Comparison of ENCODE assay signal across 8 mouse cellular contexts in genomic region chr17:47873341-47873791, GRCm38 (mm10). TPM values are rescaled to one million over a fixed set of nuclear protein-coding genes. Genes with fewer than 3 reads are reported as not detected.
A peak's percentile ranks its signal among the peaks of the same experiment; 100 is the strongest.
DNase-seq lines count a peak whose midpoint lies in the region; ATAC-seq and TF ChIP-seq lines count a peak whose summit lies in the region.

No protein-coding gene starts in this region.

- peaks cover 54 to 95% of the 10 kb centered on the region in 2 experiments for H3K36me3 ChIP-seq in CH12.LX (replicated peaks in 1 of 2; ENCODE audit: control insufficient read depth in 1 of 2, insufficient read depth in 1 of 2, low read length in 1 of 2)
- H3K36me3 ChIP-seq in forebrain, embryonic 14.5 days (ENCODE audit: control insufficient read depth, insufficient read depth, low read length) = peaks cover 53% of the 10 kb centered on the region
- peaks cover 3% of the 10 kb centered on the region for H3K36me3 ChIP-seq in liver, embryonic 16.5 days (ENCODE audit: control insufficient read depth, insufficient read depth)
- peaks cover 41% of the 10 kb centered on the region for H3K36me3 ChIP-seq in neural tube, embryonic 13.5 days
- H3K36me3 ChIP-seq in testis, adult 2 months (ENCODE audit: control insufficient read depth, insufficient read depth, low read length) = no peaks in the 10 kb centered on the region

- dilution Hi-C loops in CH12.LX (cut with MboI; ENCODE audit: extremely low pct_ligation_motif_present, extremely low pct_unique_long_range_greater_than_20kb, low sequenced_read_pairs) = no loop called here

- peak overlapping the region in 1 of 3 experiments; percentile 30 for H3K4me3 ChIP-seq in CH12.LX (replicated peaks in 1 of 3; ENCODE audit: low read depth in 2 of 3, low read length in 2 of 3, poor library complexity in 1 of 3)
- H3K4me3 ChIP-seq in forebrain, embryonic 14.5 days (ENCODE audit: low read depth, low read length) = no peak overlapping the region
- H3K4me3 ChIP-seq in liver, embryonic 16.5 days (ENCODE audit: low read depth, low read length) = 0 out of 2 replicates have a peak overlapping the region, but pooled peaks have one; percentile 21
- H3K4me3 ChIP-seq in neural tube, embryonic 13.5 days = no peak overlapping the region
- no peak overlapping the region for H3K4me3 ChIP-seq in testis, adult 2 months (ENCODE audit: control insufficient read depth, low read depth, low read length)

- TF ChIP-seq CTCF in CH12.LX (conservative IDR thresholded peaks at IDR 0.05 in 1 of 2, IDR thresholded peaks at IDR 0.05 in 1 of 2; ENCODE audit: low read depth in 2 of 2, low read length in 2 of 2) = peak; percentile 88 to 91
- peak; percentile 74; the same call in 1 of the 2 replicates for TF ChIP-seq CTCF in testis, adult 2 months (IDR thresholded peaks at IDR 0.05; ENCODE audit: control insufficient read depth, insufficient read depth, insufficient replicate concordance, low read depth, low read length)

- H3K27me3 ChIP-seq in CH12.LX (replicated peaks) = no peaks in the 10 kb centered on the region
- no peaks in the 10 kb centered on the region for H3K27me3 ChIP-seq in forebrain, embryonic 14.5 days (replicated peaks; ENCODE audit: control insufficient read depth, insufficient read depth, low read length)
- no peaks in the 10 kb centered on the region for H3K27me3 ChIP-seq in liver, embryonic 16.5 days (ENCODE audit: control insufficient read depth, insufficient read depth, low read depth, low read length)
- H3K27me3 ChIP-seq in neural tube, embryonic 13.5 days = peaks cover 31% of the 10 kb centered on the region
- no peaks in the 10 kb centered on the region for H3K27me3 ChIP-seq in testis, adult 2 months (ENCODE audit: control insufficient read depth, insufficient read depth, low read length)

- peaks cover 0 to 40% of the 10 kb centered on the region in 2 experiments; a peak in 2 of 4 replicates for H3K4me1 ChIP-seq in CH12.LX (ENCODE audit: control insufficient read depth in 1 of 2, insufficient read depth in 2 of 2)
- H3K4me1 ChIP-seq in forebrain, embryonic 14.5 days (ENCODE audit: control insufficient read depth, insufficient read depth, low read length) = peaks cover 38% of the 10 kb centered on the region
- peaks cover 6% of the 10 kb centered on the region for H3K4me1 ChIP-seq in liver, embryonic 16.5 days (ENCODE audit: control insufficient read depth, low read depth, low read length)
- H3K4me1 ChIP-seq in neural tube, embryonic 13.5 days (replicated peaks) = peaks cover 65% of the 10 kb centered on the region
- H3K4me1 ChIP-seq in testis, adult 2 months (ENCODE audit: control insufficient read depth, insufficient read depth, low read length) = peaks cover 10% of the 10 kb centered on the region

- H3K79me2 ChIP-seq in CH12.LX (replicated peaks; ENCODE audit: control insufficient read depth, extremely low read depth, insufficient read depth, poor library complexity, severe bottlenecking) = no peaks in the 10 kb centered on the region

- TF ChIP-seq EP300 in CH12.LX (IDR thresholded peaks at IDR 0.05; ENCODE audit: low read length) = no peak

- H3K4me2 ChIP-seq in CH12.LX (ENCODE audit: insufficient read depth, low read depth, poor library complexity, severe bottlenecking) = no peak overlapping the region
- H3K4me2 ChIP-seq in forebrain, embryonic 14.5 days (ENCODE audit: low read length) = peak overlapping the region; percentile 21; the same call in 1 of the 2 replicates
- H3K4me2 ChIP-seq in liver, embryonic 16.5 days (ENCODE audit: low read depth, low read length) = peak overlapping the region; percentile 40
- peak overlapping the region; percentile 30 for H3K4me2 ChIP-seq in neural tube, embryonic 13.5 days

- H3K9ac ChIP-seq in CH12.LX (ENCODE audit: insufficient read depth, low read depth) = no peak overlapping the region
- no peak overlapping the region; the same call in 1 of the 2 replicates for H3K9ac ChIP-seq in forebrain, embryonic 14.5 days (ENCODE audit: low read length)
- H3K9ac ChIP-seq in liver, embryonic 16.5 days (ENCODE audit: low read depth, low read length) = no peak overlapping the region
- H3K9ac ChIP-seq in neural tube, embryonic 13.5 days = no peak overlapping the region

- no peaks in the 10 kb centered on the region for H3K9me3 ChIP-seq in CH12.LX (replicated peaks; ENCODE audit: low read length)
- no peaks in the 10 kb centered on the region for H3K9me3 ChIP-seq in forebrain, embryonic 14.5 days (replicated peaks; ENCODE audit: control insufficient read depth, low read length)
- H3K9me3 ChIP-seq in liver, embryonic 16.5 days (replicated peaks; ENCODE audit: control insufficient read depth, low read length) = no peaks in the 10 kb centered on the region
- H3K9me3 ChIP-seq in neural tube, embryonic 13.5 days = no peaks in the 10 kb centered on the region

- WGBS in forebrain, embryonic 14.5 days = 10% methylated on average over 9 of the region's 9 CpGs
- 11% methylated on average over 9 of the region's 9 CpGs for WGBS in large intestine, adult 2 months
- WGBS in liver, embryonic 16.5 days (ENCODE audit: insufficient replicate concordance) = 3% methylated on average over 9 of the region's 9 CpGs
- WGBS in neural tube, embryonic 13.5 days = 7% methylated on average over 9 of the region's 9 CpGs

- in situ Hi-C loops in CH12.LX (cut with MboI; ENCODE audit: low pct_ligation_motif_present, low pct_unique_long_range_greater_than_20kb, low sequenced_read_pairs) = no loop called here

- H3K27ac ChIP-seq in CH12.LX (ENCODE audit: insufficient read depth, low read depth) = no peak overlapping the region; the same call in 1 of the 2 replicates
- H3K27ac ChIP-seq in forebrain, embryonic 14.5 days (ENCODE audit: low read depth, low read length) = peak overlapping the region; percentile 82
- H3K27ac ChIP-seq in liver, embryonic 16.5 days (ENCODE audit: low read length) = no peak overlapping the region
- H3K27ac ChIP-seq in neural tube, embryonic 13.5 days (replicated peaks) = peak overlapping the region; percentile 76
- H3K27ac ChIP-seq in testis, adult 2 months (ENCODE audit: control insufficient read depth, insufficient read depth, low read depth, low read length) = no peak overlapping the region

- intact Hi-C loops in heart, postnatal 14 days (cut with DNase I) = loop anchor here (1.0 to 2.0 kb wide), 2 partner anchors 171 to 228 kb away; no protein-coding TSS in a partner anchor

- ATAC-seq in forebrain, embryonic 14.5 days = peak; percentile 43
- peak; percentile 55 for ATAC-seq in liver, embryonic 16.5 days (ENCODE audit: low read depth)
- ATAC-seq in neural tube, embryonic 13.5 days (ENCODE audit: low read depth) = peak; percentile 5; the same call in 1 of the 2 replicates

- TF ChIP-seq POLR2A in CH12.LX (IDR thresholded peaks at IDR 0.05; ENCODE audit: low read depth, low read length) = peak; percentile 47; the same call in 1 of the 2 replicates
- no peak for TF ChIP-seq POLR2A in testis, adult 2 months (IDR thresholded peaks at IDR 0.05; ENCODE audit: control insufficient read depth, low read depth, low read length)

- peak; percentile 84 for TF ChIP-seq RAD21 in CH12.LX (IDR thresholded peaks at IDR 0.05; ENCODE audit: low read depth, low read length)

- peak; percentile 91 for DNase-seq in CH12.LX (ENCODE audit: extremely low read depth)
- DNase-seq in c-Kit-positive CD71-positive TER-119-positive erythroid progenitor cells, embryonic 14.5 days (ENCODE audit: low spot score) = peak; percentile 68
- DNase-seq in forebrain, embryonic 14.5 days (ENCODE audit: low spot score) = peak; percentile 80
- peak; percentile 82 to 88 for DNase-seq in heart, postnatal 14 days
- peak; percentile 48 for DNase-seq in large intestine, adult 2 months (ENCODE audit: low read depth, low spot score)

TF ChIP-seq in CH12.LX, 34 proteins besides CTCF, POLR2A, EP300 and RAD21 (continues in another document):
- TF ChIP-seq HCFC1 (IDR thresholded peaks at IDR 0.05; ENCODE audit: low read depth, low read length) (peak; percentile 35; the same call in 1 of the 2 replicates), ELF1 (IDR thresholded peaks at IDR 0.05; ENCODE audit: low read depth, low read length) (peak; percentile 86), SIN3A (IDR thresholded peaks at IDR 0.05; ENCODE audit: low read length) (0 out of 2 replicates have a peak, but pooled peaks have one; percentile 18), MXI1 (IDR thresholded peaks at IDR 0.05; ENCODE audit: low read depth, low read length) (no peak; the same call in 1 of the 2 replicates), IRF4 (IDR thresholded peaks at IDR 0.05; ENCODE audit: low read depth, low read length) (peak; percentile 15; the same call in 1 of the 2 replicates), USF1 (IDR thresholded peaks at IDR 0.05; ENCODE audit: low read depth, low read length) (no peak), NRF1 (IDR thresholded peaks at IDR 0.05; ENCODE audit: low read depth, low read length) (0 out of 2 replicates have a peak, but pooled peaks have one; percentile 2), JUND (conservative IDR thresholded peaks at IDR 0.05; ENCODE audit: low read depth, low read length) (peak; percentile 46; the same call in 1 of the 2 replicates), ZMIZ1 (IDR thresholded peaks at IDR 0.05; ENCODE audit: low read depth, low read length) (no peak), TBP (conservative IDR thresholded peaks at IDR 0.05; ENCODE audit: low read depth, low read length) (0 out of 2 replicates have a peak, but pooled peaks have one; percentile 18), MYC (IDR thresholded peaks at IDR 0.05; ENCODE audit: low read depth, low read length) (no peak)

RNA-seq across cellular contexts. Expression of gene Mdfi, which starts 38.9 kb away (rescaled TPM):
- total RNA-seq in CH12.LX (2012; rRNA removed) = 0.08 and 0.30 TPM in 2 replicates
- 0.35 TPM in 1 of 2 replicates, not detected in the other for total RNA-seq in CH12.LX (2014; rRNA removed)
- 0.19 TPM in 1 of 2 replicates, not detected in the other for polyA plus RNA-seq in CH12.LX (2012; ENCODE audit: insufficient read length, low read depth)
- polyA plus RNA-seq in forebrain, embryonic 14.5 days (2014; fragmentation: Nextera tagmentation; extraction: Ambion mirVana) = 10.4 and 12.4 TPM in 2 replicates
- total RNA-seq in heart, postnatal 14 days (2021) = 1 to 10 TPM; 2.8 to 3.9 TPM
- 4.3 and 4.6 TPM in 2 replicates for polyA plus RNA-seq in large intestine, adult 2 months (2012; rRNA removed)
- 0.47 and 0.84 TPM in 2 replicates for polyA plus RNA-seq in liver, embryonic 16.5 days (2015; fragmentation: Nextera tagmentation; extraction: Ambion mirVana)
- polyA plus RNA-seq in neural tube, embryonic 13.5 days (2015; fragmentation: Nextera tagmentation; extraction: Ambion mirVana) = 3.6 and 4.7 TPM in 2 replicates
- polyA plus RNA-seq in testis, adult 2 months (2012; rRNA removed) = 2.0 and 2.1 TPM in 2 replicates

RNA-seq across cellular contexts. Expression of gene Foxp4, which starts 51.1 kb away (rescaled TPM):
- total RNA-seq in CH12.LX (2012; rRNA removed) = 8.5 and 9.9 TPM in 2 replicates
- 2.5 and 3.3 TPM in 2 replicates for total RNA-seq in CH12.LX (2014; rRNA removed)
- polyA plus RNA-seq in CH12.LX (2012; ENCODE audit: insufficient read length, low read depth) = 34.8 and 41.7 TPM in 2 replicates
- polyA plus RNA-seq in forebrain, embryonic 14.5 days (2014; fragmentation: Nextera tagmentation; extraction: Ambion mirVana) = 20.3 and 29.9 TPM in 2 replicates
- total RNA-seq in heart, postnatal 14 days (2021) = 10 to 100 TPM; 12.2 to 13.6 TPM
- 46.2 and 62.4 TPM in 2 replicates for polyA plus RNA-seq in large intestine, adult 2 months (2012; rRNA removed)
- polyA plus RNA-seq in liver, embryonic 16.5 days (2015; fragmentation: Nextera tagmentation; extraction: Ambion mirVana) = 3.4 and 4.0 TPM in 2 replicates
- 17.2 and 18.5 TPM in 2 replicates for polyA plus RNA-seq in neural tube, embryonic 13.5 days (2015; fragmentation: Nextera tagmentation; extraction: Ambion mirVana)
- polyA plus RNA-seq in testis, adult 2 months (2012; rRNA removed) = 7.6 and 7.8 TPM in 2 replicates

Comparison
In these comparisons a context has a peak if more than half of its experiments do, and no peak if none do; other contexts are left out.
1. H3K27ac ChIP-seq: peak in forebrain, embryonic 14.5 days (single experiment) and neural tube, embryonic 13.5 days (single experiment); none in CH12.LX (single experiment), liver, embryonic 16.5 days (single experiment) and testis, adult 2 months (single experiment).
2. ATAC-seq: peak in every context shown above with its lines; median percentile 55 in liver, embryonic 16.5 days; 43 in forebrain, embryonic 14.5 days; 5 in neural tube, embryonic 13.5 days.
3. Peak in every context shown above with its lines, with median percentiles within 50 percentile points of each other: DNase-seq.